Mouse (Mus musculus) hindbrain, embryonic 11.5 days (tissue): ENCODE data around the gene Mss51. TPM values are rescaled to one million over a fixed set of nuclear protein-coding genes. Genes with fewer than 3 reads are reported as not detected.

Experiments used
- ATAC-seq: fragments of 200-750 bp; cut with Nextera tagmentation; 2 replicates; pipeline ENCODE4 v1.8.0; 2017; ENCODE audit warnings: mild to moderate bottlenecking, moderate TSS enrichment, moderate library complexity; ENCODE audit not compliant: low FRiP score
- DNase-seq: peaks from one replicate; pipeline ENCODE4 v3.0.0-alpha.2; 2015; ENCODE audit warnings: low spot score
- H3K27ac ChIP-seq: fragments of 300-500 bp; sonication (generic); 2 replicates; pipeline ENCODE4 v1.5.1; 2014; ENCODE audit warnings: mild to moderate bottlenecking, low read depth, low read length
- H3K27me3 ChIP-seq: fragments of 300-500 bp; sonication (generic); 2 replicates; pipeline ENCODE4 v1.6.1; 2014; ENCODE audit warnings: mild to moderate bottlenecking, low read length, moderate library complexity, mixed read lengths; ENCODE audit not compliant: control insufficient read depth, insufficient read depth
- H3K36me3 ChIP-seq: fragments of 300-500 bp; sonication (generic); 2 replicates; pipeline ENCODE4 v1.6.1; 2014; ENCODE audit warnings: mild to moderate bottlenecking, low read length, moderate library complexity, mixed read lengths; ENCODE audit not compliant: control insufficient read depth, insufficient read depth
- H3K4me1 ChIP-seq: fragments of 300-500 bp; sonication (generic); replicated peaks from 2 replicates; pipeline ENCODE4 v1.6.1; 2014; ENCODE audit warnings: low read length, mixed read lengths; ENCODE audit not compliant: control insufficient read depth, insufficient read depth
- H3K4me2 ChIP-seq: fragments of 300-500 bp; sonication (generic); replicated peaks from 2 replicates; pipeline ENCODE4 v1.6.1; 2014; ENCODE audit warnings: mild to moderate bottlenecking, low read depth, low read length
- H3K4me3 ChIP-seq: fragments of 300-500 bp; sonication (generic); 2 replicates; pipeline ENCODE4 v1.5.1; 2014; ENCODE audit warnings: low read depth, low read length
- H3K9ac ChIP-seq: fragments of 300-500 bp; sonication (generic); 2 replicates; pipeline ENCODE4 v1.6.1; 2014; ENCODE audit warnings: low read depth, low read length
- H3K9me3 ChIP-seq: fragments of 300-500 bp; sonication (generic); 2 replicates; pipeline ENCODE4 v1.6.1; 2016; ENCODE audit warnings: low read length; ENCODE audit not compliant: control insufficient read depth
- WGBS: fragments of 180-500 bp; shearing (Covaris S2); extraction: QIAGEN DNeasy Blood & Tissue Kit; methylation state at CpG from one replicate; pipeline ENCODE4 v1.1.7; 2014; 5-methylcytosine and 5-hydroxymethylcytosine counted together
- polyA plus RNA-seq: library from polyadenylated mRNA; unstranded; fragments of >200 nt; fragmentation: Nextera tagmentation; extraction: Ambion mirVana; gene quantifications from 2 replicates; pipeline ENCODE4 v1.2.1, GENCODE M21; 2014

Gene Mss51
- polyA plus RNA-seq, 1 experiment from 2014 or later, result 1.4 TPM

- Histone ChIP-seq H3K4me1 (no peaks in the 10 kb centered on the region), H3K27me3 (no peaks in the 10 kb centered on the region), H3K4me3 (no peak overlapping the region), H3K9me3 (no peaks in the 10 kb centered on the region), H3K36me3 (no peaks in the 10 kb centered on the region), H3K27ac (no peak overlapping the region), H3K9ac (no peak overlapping the region), H3K4me2 (no peak overlapping the region)
- ATAC-seq (no peak), DNase-seq (no peak)
- WGBS, result 40% methylated on average over 4 of the region's 4 CpGs
These were observed 19.3 kb downstream of the Mss51 start for GRCm38 (mm10) chr14:20477261-20478025.

GRCm38 (mm10) chr14:20460216-20460615 is 36.5 kb downstream of the Mss51 start:
- Histone ChIP-seq H3K4me2 (no peak overlapping the region), H3K27ac (no peak overlapping the region), H3K4me1 (no peaks in the 10 kb centered on the region), H3K9me3 (no peaks in the 10 kb centered on the region), H3K27me3 (no peaks in the 10 kb centered on the region), H3K9ac (no peak overlapping the region), H3K4me3 (no peak overlapping the region), H3K36me3 (no peaks in the 10 kb centered on the region)
- DNase-seq (no peak), ATAC-seq (no peak)
- 90% methylated on average over 14 of the region's 14 CpGs for WGBS

- Histone ChIP-seq H3K27me3 (no peaks in the 10 kb centered on the region), H3K9ac (no peak overlapping the region), H3K4me3 (no peak overlapping the region), H3K36me3 (no peaks in the 10 kb centered on the region), H3K4me1 (no peaks in the 10 kb centered on the region), H3K9me3 (no peaks in the 10 kb centered on the region), H3K4me2 (no peak overlapping the region), H3K27ac (no peak overlapping the region)
- WGBS, result 95% methylated on average over 9 of the region's 9 CpGs
- ATAC-seq (no peak), DNase-seq (no peak)
These were observed 38.3 kb downstream of the Mss51 start for GRCm38 (mm10) chr14:20458378-20458777.

- Histone ChIP-seq H3K27me3 (no peaks in the 10 kb centered on the region), H3K4me2 (no peak overlapping the region), H3K9ac (no peak overlapping the region), H3K4me3 (no peak overlapping the region), H3K36me3 (no peaks in the 10 kb centered on the region), H3K9me3 (no peaks in the 10 kb centered on the region), H3K27ac (no peak overlapping the region), H3K4me1 (no peaks in the 10 kb centered on the region)
- WGBS, result 97% methylated on average over 5 of the region's 5 CpGs
- no peak for DNase-seq
- no peak for ATAC-seq
These were observed 43.8 kb downstream of the Mss51 start for GRCm38 (mm10) chr14:20452929-20453328.

- 3% methylated on average over 15 of the region's 15 CpGs for WGBS
- ATAC-seq, result no peak
These were observed 44.9 kb downstream of the Mss51 start, which contains the start of gene Cfap70 for GRCm38 (mm10) chr14:20451765-20452331. Cfap70 (minus strand) TSS chr14:20452226.

GRCm38 (mm10) chr14:20451302-20451701 is 45.4 kb downstream of the Mss51 start:
- Histone ChIP-seq H3K27ac (no peak overlapping the region), H3K36me3 (no peaks in the 10 kb centered on the region), H3K9me3 (no peaks in the 10 kb centered on the region), H3K4me2 (peak overlapping the region; percentile 49), H3K4me3 (no peak overlapping the region; the same call in 1 of the 2 replicates), H3K27me3 (no peaks in the 10 kb centered on the region), H3K4me1 (no peaks in the 10 kb centered on the region), H3K9ac (peak overlapping the region; percentile 43; the same call in 1 of the 2 replicates)
- DNase-seq (no peak), ATAC-seq (no peak)
- 15% methylated on average over 2 of the region's 2 CpGs for WGBS

More at GRCm38 (mm10) chr14:20451765-20452331, 44.9 kb downstream of the Mss51 start, which contains the start of gene Cfap70:
- Histone ChIP-seq H3K9ac (peak within 1 kb of the TSS; percentile 43; the same call in 1 of the 2 replicates), H3K27ac (no peak within 1 kb of the TSS), H3K27me3 (no peaks in the 10 kb centered on the region), H3K4me3 (peak within 1 kb of the TSS; percentile 23), H3K36me3 (no peaks in the 10 kb centered on the region), H3K4me2 (peak within 1 kb of the TSS; percentile 49), H3K4me1 (no peaks in the 10 kb centered on the region), H3K9me3 (no peaks in the 10 kb centered on the region)
- DNase-seq, result peak; percentile 73

- 66% methylated on average over 12 of the region's 12 CpGs for WGBS
- no peak overlapping the region for H3K27ac ChIP-seq
- ATAC-seq (no peak), DNase-seq (no peak)
- no peak overlapping the region for H3K4me2 ChIP-seq
- H3K36me3 ChIP-seq, result no peaks in the 10 kb centered on the region
- no peaks in the 10 kb centered on the region for H3K4me1 ChIP-seq
- H3K27me3 ChIP-seq, result no peaks in the 10 kb centered on the region
- no peak overlapping the region for H3K9ac ChIP-seq
- H3K9me3 ChIP-seq, result no peaks in the 10 kb centered on the region
- no peak overlapping the region for H3K4me3 ChIP-seq
These were observed 49.5 kb downstream of the Mss51 start for GRCm38 (mm10) chr14:20447209-20447608.

- Histone ChIP-seq H3K4me2 (no peak overlapping the region), H3K27ac (no peak overlapping the region), H3K36me3 (no peaks in the 10 kb centered on the region), H3K27me3 (no peaks in the 10 kb centered on the region), H3K4me3 (no peak overlapping the region), H3K9ac (no peak overlapping the region), H3K4me1 (no peaks in the 10 kb centered on the region), H3K9me3 (no peaks in the 10 kb centered on the region)
- 72% methylated on average over 17 of the region's 17 CpGs for WGBS
- ATAC-seq (no peak), DNase-seq (no peak)
These were observed 54.4 kb downstream of the Mss51 start for GRCm38 (mm10) chr14:20442252-20442651.

- Histone ChIP-seq H3K4me1 (no peaks in the 10 kb centered on the region), H3K9me3 (no peaks in the 10 kb centered on the region), H3K4me2 (no peak overlapping the region), H3K4me3 (no peak overlapping the region), H3K36me3 (no peaks in the 10 kb centered on the region), H3K27me3 (no peaks in the 10 kb centered on the region), H3K9ac (no peak overlapping the region), H3K27ac (no peak overlapping the region)
- no peak for ATAC-seq
- DNase-seq, result no peak
- WGBS, result 83% methylated on average over 6 of the region's 6 CpGs
These were observed 59.7 kb downstream of the Mss51 start for GRCm38 (mm10) chr14:20436976-20437375.
